Mouse (Mus musculus): ENCODE data around the gene 0610037L13Rik.

DNA sequence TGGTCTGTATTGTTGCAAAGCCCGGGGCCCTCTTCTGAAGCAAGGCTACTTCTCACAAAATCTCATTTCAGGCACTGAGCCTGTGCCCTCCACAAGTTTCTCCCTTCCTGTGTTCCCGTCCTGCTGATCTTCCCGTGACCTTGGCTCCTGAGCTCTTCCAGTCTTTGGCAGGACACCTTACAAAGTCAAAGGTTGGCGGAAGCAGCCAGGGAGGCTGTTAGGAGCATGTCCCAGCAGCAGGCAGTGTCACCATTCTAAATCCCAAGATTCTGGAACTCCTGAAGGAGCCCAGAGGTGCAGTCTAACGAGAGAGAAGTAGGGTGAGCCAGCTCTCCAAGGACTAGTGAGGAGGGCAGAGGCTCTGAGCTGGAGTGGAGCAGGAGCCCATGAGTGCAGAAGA lies 41.1 kb upstream of the 0610037L13Rik start:
- TF ChIP-seq KAT2A (conservative IDR thresholded peaks at IDR 0.05; ENCODE audit: low read depth, low read length) (no peak), CHD1 (IDR thresholded peaks at IDR 0.05; ENCODE audit: low read depth, low read length) (no peak), CTCF (IDR thresholded peaks at IDR 0.05 in 2 of 3, conservative IDR thresholded peaks at IDR 0.05 in 1 of 3; ENCODE audit: control insufficient read depth in 1 of 3, insufficient read depth in 1 of 3, low read depth in 2 of 3, low read length in 3 of 3, poor library complexity in 1 of 3, severe bottlenecking in 1 of 3) (no peak), POLR2A (IDR thresholded peaks at IDR 0.05; ENCODE audit: control insufficient read depth in 1 of 2, insufficient read depth in 1 of 2, low read depth in 1 of 2, low read length in 2 of 2, poor library complexity in 1 of 2) (no peak), GABPA (IDR thresholded peaks at IDR 0.05; ENCODE audit: low read depth, low read length) (no peak), MAFK (IDR thresholded peaks at IDR 0.05; ENCODE audit: borderline replicate concordance, low read depth, low read length) (no peak), E2F4 (IDR thresholded peaks at IDR 0.05; ENCODE audit: borderline replicate concordance, low read depth, low read length) (no peak), USF1 (IDR thresholded peaks at IDR 0.05; ENCODE audit: low read depth, low read length) (no peak), RAD21 (IDR thresholded peaks at IDR 0.05; ENCODE audit: low read depth, low read length) (no peak), HCFC1 (IDR thresholded peaks at IDR 0.05; ENCODE audit: low read depth, low read length) (no peak), RCOR1 (IDR thresholded peaks at IDR 0.05; ENCODE audit: low read depth, low read length) (no peak)
